Mouse (Mus musculus) heart, adult 2 months (tissue): ENCODE measurements around the gene Gm42791.

Source experiments
- CTCF ChIP-seq: fragments of 200-600 bp; IDR thresholded peaks from 2 replicates; pipeline ENCODE4 v1.8.1; 2022; ENCODE audit warnings: antibody characterized with exemption, mild to moderate bottlenecking, moderate library complexity
- POLR2A ChIP-seq: fragments of 200-500 bp; IDR thresholded peaks from 2 replicates; pipeline ENCODE4 v1.6.1; 2011; ENCODE audit warnings: mild to moderate bottlenecking, low read depth, low read length, control low read depth; ENCODE audit not compliant: insufficient read depth

DNA sequence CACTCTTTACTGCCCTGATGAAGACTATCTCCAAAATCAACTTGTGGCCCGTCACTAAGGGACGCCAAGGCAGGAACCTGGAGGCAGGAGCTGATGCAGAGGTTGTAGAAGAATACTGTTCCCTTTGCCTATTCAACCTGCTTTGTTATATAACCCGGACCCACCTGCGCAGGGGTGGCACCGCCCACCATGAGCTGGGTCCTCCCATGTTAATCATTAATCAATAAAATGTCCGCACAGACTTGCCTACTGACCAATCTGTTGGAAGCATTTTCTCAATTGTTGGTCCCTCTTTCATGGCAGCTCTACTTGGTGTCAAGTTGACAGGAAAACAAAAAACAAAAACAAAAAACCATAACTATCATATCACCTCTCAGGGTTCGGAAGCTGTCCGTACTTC lies 22.8 kb downstream of the Gm42791 start:
- TF ChIP-seq CTCF, result no peak
- no peak for TF ChIP-seq POLR2A
